Mouse (Mus musculus): ENCODE data around the gene Glyat. TPM values are rescaled to one million over a fixed set of nuclear protein-coding genes. Genes with fewer than 3 reads are reported as not detected.
"Not testable (repeated sequence)": the region's sequence is repeated elsewhere in the genome, so short reads cannot be mapped to it uniquely, and the experiment has no call there.

Glyat gene
- polyA plus RNA-seq, 1 experiment from 2014 or later = not detected

DNA sequence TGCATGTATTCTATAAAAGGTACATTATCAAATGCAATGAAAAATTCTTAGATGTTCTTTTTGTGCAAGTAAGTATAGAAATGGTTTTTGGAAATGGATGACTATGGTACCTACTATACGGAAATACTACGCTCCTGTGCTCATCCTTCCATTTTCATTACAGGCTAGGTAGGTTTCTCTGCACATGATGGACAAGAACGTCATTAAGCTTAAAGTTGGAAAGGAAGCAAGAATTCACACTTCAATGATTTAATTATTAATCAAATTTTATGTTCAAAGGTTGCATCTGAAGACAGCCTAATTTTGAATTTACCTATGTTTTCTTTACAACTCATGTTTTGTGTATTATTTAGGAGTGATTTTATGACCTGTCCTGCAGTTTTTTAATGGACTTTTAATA is 1.2 kb downstream of the Glyat start:
- 88% methylated on average over 3 of the region's 3 CpGs for WGBS

DNA sequence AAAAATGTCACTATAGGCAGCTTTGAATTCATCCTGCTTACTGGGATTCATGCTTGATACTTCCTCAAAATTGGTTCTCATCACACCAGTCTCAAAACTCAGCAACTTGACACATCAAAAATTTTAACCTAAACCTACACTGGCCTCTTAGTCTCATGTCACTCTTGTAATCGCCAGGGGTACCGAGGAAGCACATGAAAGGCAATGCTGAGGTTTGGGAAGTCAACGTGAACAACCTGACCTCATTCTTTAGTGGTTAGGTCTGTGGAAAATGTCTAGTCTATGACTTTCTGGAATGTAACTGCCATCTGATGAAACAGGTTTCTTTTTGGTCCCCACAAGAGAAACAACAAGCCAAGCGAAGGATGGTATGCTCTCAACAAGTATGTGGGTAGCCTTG is 1.9 kb downstream of the Glyat start:
- Histone ChIP-seq H3K9me3 (no peaks in the 10 kb centered on the region), H3K27me3 (replicated peaks) (no peaks in the 10 kb centered on the region), H3K4me1 (no peaks in the 10 kb centered on the region), H3K4me3 (no peak overlapping the region), H3K4me2 (replicated peaks) (no peak overlapping the region), H3K9ac (no peak overlapping the region), H3K36me3 (no peaks in the 10 kb centered on the region), H3K27ac (no peak overlapping the region)
- WGBS = 90% methylated on average over 4 of the region's 4 CpGs
- no peak for ATAC-seq (ENCODE audit: low FRiP score, low read depth)

More for the DNA sequence above, 1.2 kb downstream of the Glyat start:
- Histone ChIP-seq H3K27ac (no peak overlapping the region), H3K27me3 (replicated peaks) (no peaks in the 10 kb centered on the region), H3K4me1 (no peaks in the 10 kb centered on the region), H3K4me2 (replicated peaks) (no peak overlapping the region), H3K9ac (no peak overlapping the region), H3K4me3 (no peak overlapping the region), H3K9me3 (no peaks in the 10 kb centered on the region), H3K36me3 (no peaks in the 10 kb centered on the region)
- ATAC-seq (ENCODE audit: low FRiP score, low read depth) = no peak

DNA sequence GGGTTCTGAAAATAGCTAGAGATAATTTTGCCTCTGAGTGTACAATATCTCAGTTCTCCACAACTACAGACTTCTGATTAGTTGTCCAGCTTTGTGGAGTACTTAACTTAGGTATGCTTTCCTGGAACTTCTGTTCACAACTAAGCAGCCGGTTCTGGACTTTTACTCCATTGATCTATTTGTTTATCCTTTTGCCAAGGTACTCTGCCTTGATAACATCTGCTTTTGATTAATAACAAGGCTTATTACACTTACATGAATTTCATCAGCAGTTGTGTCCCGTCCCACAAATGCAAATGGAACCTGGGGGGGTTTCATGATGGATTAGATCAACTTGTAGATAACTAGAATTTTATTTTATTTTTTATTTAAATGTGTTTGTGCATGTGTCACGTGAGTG is 3.8 kb downstream of the Glyat start:
- H3K4me1 ChIP-seq = no peaks in the 10 kb centered on the region
- H3K27me3 ChIP-seq (replicated peaks) = no peaks in the 10 kb centered on the region
- H3K9ac ChIP-seq = no peak overlapping the region
- no peak overlapping the region for H3K27ac ChIP-seq
- H3K4me2 ChIP-seq (replicated peaks) = no peak overlapping the region
- ATAC-seq (ENCODE audit: low FRiP score, low read depth) = no peak
- no peaks in the 10 kb centered on the region for H3K36me3 ChIP-seq
- WGBS = 80% methylated on average over 3 of the region's 3 CpGs
- H3K4me3 ChIP-seq = no peak overlapping the region
- no peaks in the 10 kb centered on the region for H3K9me3 ChIP-seq

DNA sequence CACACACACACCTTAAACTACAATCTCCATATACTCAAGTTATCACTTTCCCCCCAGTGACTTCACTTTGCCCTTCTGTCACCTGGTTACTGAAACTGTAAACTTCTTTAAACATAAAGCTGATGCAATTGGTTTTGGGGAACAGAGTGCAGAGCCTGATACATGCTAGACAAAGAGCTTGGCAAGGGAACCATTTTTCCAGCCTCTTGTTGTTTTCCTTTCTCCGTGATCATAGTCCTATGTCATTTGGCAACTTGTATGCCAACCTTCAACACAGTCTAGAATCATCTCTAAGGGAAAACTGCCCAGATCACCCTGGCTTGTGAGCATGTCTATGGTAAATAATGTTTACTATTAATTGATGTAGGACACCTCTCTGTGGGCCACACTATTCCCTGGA is 4.9 kb downstream of the Glyat start:
- H3K9me3 ChIP-seq = no peaks in the 10 kb centered on the region
- no peaks in the 10 kb centered on the region for H3K4me1 ChIP-seq
- no peak overlapping the region for H3K27ac ChIP-seq
- H3K27me3 ChIP-seq (replicated peaks) = no peaks in the 10 kb centered on the region
- H3K36me3 ChIP-seq = no peaks in the 10 kb centered on the region
- no peak overlapping the region for H3K4me3 ChIP-seq
- H3K9ac ChIP-seq = no peak overlapping the region
- H3K4me2 ChIP-seq (replicated peaks) = no peak overlapping the region
- 79% methylated on average over 1 of the region's 1 CpGs for WGBS
- no peak for ATAC-seq (ENCODE audit: low FRiP score, low read depth)

DNA sequence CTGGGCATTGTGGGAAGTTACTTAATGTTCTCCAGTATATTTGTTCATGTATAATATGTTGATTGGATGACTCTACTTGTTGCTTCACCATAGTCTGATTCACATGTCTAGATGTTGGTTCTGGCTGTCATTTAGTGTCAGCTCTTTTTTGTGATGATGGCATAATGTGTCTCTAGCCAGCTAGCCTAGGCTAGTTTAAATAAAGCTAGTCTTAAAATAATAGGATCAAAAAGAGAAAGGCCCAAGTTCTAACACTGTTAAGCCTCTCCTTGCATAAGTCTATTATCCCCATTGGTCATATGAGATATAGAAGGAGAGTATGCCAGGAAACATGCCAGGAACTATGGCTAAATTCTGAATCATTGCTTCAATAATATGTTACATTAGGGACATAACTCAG is 16.4 kb downstream of the Glyat start:
- Histone ChIP-seq H3K4me1 (no peaks in the 10 kb centered on the region), H3K9me3 (no peaks in the 10 kb centered on the region), H3K27ac (no peak overlapping the region), H3K36me3 (no peaks in the 10 kb centered on the region), H3K27me3 (replicated peaks) (no peaks in the 10 kb centered on the region), H3K4me3 (no peak overlapping the region), H3K4me2 (replicated peaks) (no peak overlapping the region), H3K9ac (no peak overlapping the region)
- no peak for ATAC-seq (ENCODE audit: low FRiP score, low read depth)

DNA sequence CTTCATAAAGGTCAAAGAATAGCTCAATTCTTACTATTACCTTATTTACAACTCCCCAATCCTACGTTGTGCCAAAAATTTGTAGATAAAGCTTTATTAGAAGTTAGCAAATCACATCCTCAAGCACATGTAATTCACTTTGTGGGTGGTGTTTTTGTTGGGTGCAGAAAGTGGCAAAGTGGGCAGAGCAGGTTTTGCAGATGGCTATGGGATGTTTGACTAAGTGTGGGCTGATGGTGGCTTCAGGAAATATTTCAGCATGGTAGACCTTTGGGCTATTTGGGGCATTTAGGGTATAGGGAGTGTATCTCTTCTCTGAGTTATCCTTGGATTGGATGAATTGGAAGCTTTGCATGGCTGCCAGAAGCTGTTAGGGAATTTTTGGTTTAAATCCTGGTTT is 33.0 kb downstream of the Glyat start:
- no peak overlapping the region for H3K4me3 ChIP-seq
- H3K9ac ChIP-seq = no peak overlapping the region
- H3K4me1 ChIP-seq = no peaks in the 10 kb centered on the region
- 0 out of 2 replicates have a peak, but pooled peaks cover 14% of the 10 kb centered on the region for H3K9me3 ChIP-seq
- H3K4me2 ChIP-seq (replicated peaks) = no peak overlapping the region
- no peaks in the 10 kb centered on the region for H3K36me3 ChIP-seq
- H3K27ac ChIP-seq = no peak overlapping the region
- H3K27me3 ChIP-seq (replicated peaks) = no peaks in the 10 kb centered on the region
- WGBS = 81% methylated on average over 1 of the region's 1 CpGs
- no peak for ATAC-seq (ENCODE audit: low FRiP score, low read depth)

DNA sequence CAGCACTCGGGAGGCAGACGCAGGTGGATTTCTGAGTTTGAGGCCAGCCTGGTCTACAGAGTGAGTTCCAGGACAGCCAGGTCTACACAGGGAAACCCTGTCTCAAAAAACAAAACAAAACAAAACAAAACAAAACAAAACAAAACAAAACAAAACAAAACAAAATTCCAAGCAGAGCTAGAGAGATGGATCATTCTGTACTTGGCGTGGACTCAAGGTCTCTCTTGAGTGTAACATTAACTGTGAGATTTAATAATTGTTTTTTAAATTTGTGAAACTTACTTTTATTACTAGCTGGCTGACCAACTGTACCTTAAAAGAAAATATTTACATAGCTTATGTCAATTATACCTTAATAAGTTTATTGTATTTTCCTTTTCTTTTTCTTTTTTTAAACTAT is 35.5 kb downstream of the Glyat start:
- not testable (repeated sequence) for H3K27ac ChIP-seq; ATAC-seq (ENCODE audit: low FRiP score, low read depth); H3K4me1 ChIP-seq; H3K36me3 ChIP-seq; H3K9me3 ChIP-seq; H3K4me2 ChIP-seq (replicated peaks); H3K9ac ChIP-seq; H3K4me3 ChIP-seq; H3K27me3 ChIP-seq (replicated peaks)
- 96% methylated on average over 3 of the region's 3 CpGs for WGBS

DNA sequence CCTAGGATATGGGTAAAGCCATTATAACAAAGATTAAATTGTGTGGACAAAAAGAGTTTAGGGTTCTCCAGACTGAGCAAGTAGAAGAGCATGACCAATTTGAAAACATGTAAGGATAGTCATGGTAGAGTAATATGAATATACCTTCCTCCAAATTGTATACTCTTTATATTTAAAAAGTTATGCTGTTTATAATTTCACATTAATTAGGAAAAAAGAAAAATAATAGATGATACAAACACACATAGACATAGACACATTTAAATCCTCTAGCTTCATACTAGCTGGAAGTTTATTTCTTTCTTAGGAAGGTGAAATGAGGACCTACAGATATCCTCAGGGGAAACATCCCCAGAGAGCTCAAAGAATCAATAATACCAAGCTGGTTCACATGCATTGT is 37.0 kb downstream of the Glyat start, which contains the start of gene Olfr1442:
Gene Olfr1442, plus strand, starts transcription at position 301 of the 400 bp plus-strand sequence.
- H3K4me1 ChIP-seq = no peaks in the 10 kb centered on the region
- ATAC-seq (ENCODE audit: low FRiP score, low read depth) = no peak

DNA sequence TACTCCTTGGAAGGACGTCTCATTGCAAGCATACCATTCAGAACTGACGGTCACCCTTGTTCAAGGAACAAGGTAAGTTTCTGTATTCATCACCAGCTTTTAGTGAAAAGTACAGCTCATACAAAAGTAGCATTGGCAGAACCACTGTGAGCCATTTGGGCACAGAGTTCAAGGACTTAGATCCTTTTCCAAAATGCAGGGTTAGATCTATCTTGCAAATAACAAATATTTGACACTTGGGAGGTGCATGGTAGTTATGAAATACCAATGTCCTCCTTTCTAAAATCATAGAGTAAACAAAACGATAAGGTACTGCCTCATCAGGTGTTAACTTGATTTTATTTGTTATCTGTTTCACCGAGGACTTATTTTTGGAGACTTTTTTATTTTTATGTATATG is 37.9 kb downstream of the Glyat start:
- H3K4me1 ChIP-seq = no peaks in the 10 kb centered on the region
- no peaks in the 10 kb centered on the region for H3K9me3 ChIP-seq
- no peak overlapping the region for H3K4me2 ChIP-seq (replicated peaks)
- H3K27me3 ChIP-seq (replicated peaks) = no peaks in the 10 kb centered on the region
- H3K27ac ChIP-seq = no peak overlapping the region
- no peaks in the 10 kb centered on the region for H3K36me3 ChIP-seq
- no peak overlapping the region for H3K4me3 ChIP-seq
- WGBS = 91% methylated on average over 4 of the region's 4 CpGs
- ATAC-seq (ENCODE audit: low FRiP score, low read depth) = no peak
- no peak overlapping the region for H3K9ac ChIP-seq

More for the DNA sequence above, 37.0 kb downstream of the Glyat start, which contains the start of gene Olfr1442:
- Histone ChIP-seq H3K4me2 (replicated peaks) (no peak within 1 kb of the TSS), H3K9me3 (no peaks in the 10 kb centered on the region), H3K9ac (no peak within 1 kb of the TSS), H3K4me3 (no peak within 1 kb of the TSS), H3K27me3 (replicated peaks) (no peaks in the 10 kb centered on the region), H3K27ac (no peak within 1 kb of the TSS), H3K36me3 (no peaks in the 10 kb centered on the region)

DNA sequence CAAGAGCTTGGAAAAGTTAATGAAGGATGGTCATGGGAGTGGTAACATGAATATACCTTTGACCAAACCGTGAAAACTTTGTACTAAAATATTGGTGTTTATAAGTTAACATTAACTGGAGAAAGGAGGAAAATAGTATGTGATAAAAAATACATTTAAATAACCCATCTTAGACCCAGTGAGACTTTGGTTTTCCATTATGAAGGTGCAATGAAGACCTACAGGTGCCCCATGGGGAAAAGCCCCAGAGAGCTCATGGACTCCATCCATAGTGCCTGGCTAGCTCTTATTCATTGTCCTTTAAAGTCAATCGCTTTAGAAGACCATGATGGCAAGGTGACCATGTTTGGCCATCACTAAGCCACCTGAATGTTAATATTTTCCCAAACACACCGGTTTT is 44.7 kb downstream of the Glyat start, which contains the start of gene Olfr1443:
Gene Olfr1443, plus strand, starts transcription at position 301 of the 400 bp plus-strand sequence.
- H3K27ac ChIP-seq = no peak within 1 kb of the TSS
- no peak for ATAC-seq (ENCODE audit: low FRiP score, low read depth)
- no peaks in the 10 kb centered on the region for H3K36me3 ChIP-seq
- H3K9me3 ChIP-seq = no peaks in the 10 kb centered on the region
- no peaks in the 10 kb centered on the region for H3K27me3 ChIP-seq (replicated peaks)
- WGBS = 74% methylated on average over 3 of the region's 3 CpGs
- H3K4me2 ChIP-seq (replicated peaks) = no peak within 1 kb of the TSS
- H3K4me3 ChIP-seq = no peak within 1 kb of the TSS
- no peak within 1 kb of the TSS for H3K9ac ChIP-seq
- H3K4me1 ChIP-seq = no peaks in the 10 kb centered on the region

DNA sequence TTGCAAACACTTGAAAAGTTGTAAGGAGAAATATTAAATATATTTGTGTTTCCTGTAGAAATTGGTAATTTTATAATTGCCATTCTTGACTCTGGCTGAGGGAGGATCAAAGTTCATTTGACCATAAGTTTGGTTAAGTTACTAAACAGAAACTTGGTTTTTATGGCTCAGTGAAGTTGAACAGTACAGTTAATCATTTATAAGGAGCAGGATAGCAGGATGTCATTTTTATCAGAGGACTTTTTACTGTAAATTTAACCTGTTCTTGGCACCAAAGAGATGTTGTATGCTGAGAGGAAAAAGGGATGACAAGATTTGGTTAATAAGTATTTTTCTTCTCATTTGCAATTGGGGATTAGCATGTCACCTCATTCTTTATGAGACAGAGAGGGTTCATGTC is 51.5 kb downstream of the Glyat start:
- Histone ChIP-seq H3K4me3 (no peak overlapping the region), H3K4me2 (replicated peaks) (no peak overlapping the region), H3K9me3 (no peaks in the 10 kb centered on the region), H3K27ac (no peak overlapping the region), H3K27me3 (replicated peaks) (no peaks in the 10 kb centered on the region), H3K36me3 (no peaks in the 10 kb centered on the region), H3K4me1 (no peaks in the 10 kb centered on the region), H3K9ac (no peak overlapping the region)
- no peak for ATAC-seq (ENCODE audit: low FRiP score, low read depth)

DNA sequence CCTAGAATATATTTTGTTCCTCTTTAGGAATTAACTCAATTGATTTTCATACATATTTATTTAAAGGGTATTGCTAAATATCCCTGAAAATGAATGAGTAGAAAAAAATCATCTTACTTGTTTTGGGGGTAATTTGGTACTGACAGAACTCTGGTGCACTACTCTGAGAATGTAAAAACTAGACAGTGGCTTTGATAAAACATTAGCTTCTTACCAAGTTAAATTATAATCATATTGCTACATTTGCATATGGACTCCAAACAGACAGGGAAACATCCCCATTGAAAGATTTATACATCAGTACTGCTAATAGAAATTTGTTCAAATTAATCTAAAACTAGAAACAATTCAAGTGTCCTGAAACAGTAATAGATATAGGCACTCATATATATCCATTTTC is 52.1 kb downstream of the Glyat start:
- no peaks in the 10 kb centered on the region for H3K36me3 ChIP-seq
- H3K4me2 ChIP-seq (replicated peaks) = no peak overlapping the region
- no peak overlapping the region for H3K27ac ChIP-seq
- no peaks in the 10 kb centered on the region for H3K27me3 ChIP-seq (replicated peaks)
- ATAC-seq (ENCODE audit: low FRiP score, low read depth) = no peak
- H3K9ac ChIP-seq = no peak overlapping the region
- H3K4me1 ChIP-seq = no peaks in the 10 kb centered on the region
- no peak overlapping the region for H3K4me3 ChIP-seq
- H3K9me3 ChIP-seq = no peaks in the 10 kb centered on the region

DNA sequence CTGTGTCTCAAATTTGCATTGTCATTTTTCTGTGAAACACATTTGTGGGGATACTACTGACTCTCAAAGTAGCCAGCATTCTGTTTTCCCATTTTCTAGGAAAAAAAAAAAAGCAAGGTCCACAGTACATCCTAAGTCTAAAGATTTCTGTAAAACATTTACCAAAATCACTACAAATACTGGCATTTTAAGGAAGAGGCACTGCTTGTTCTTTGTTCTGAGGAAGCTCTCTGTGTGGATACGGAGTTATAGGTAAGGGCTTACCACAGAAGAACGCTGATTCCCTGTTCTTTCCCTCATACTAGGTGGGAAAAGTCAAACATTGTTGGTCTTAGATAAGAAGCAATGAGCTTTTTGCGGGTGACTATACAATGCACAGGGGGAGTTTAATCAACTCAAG is 62.5 kb downstream of the Glyat start, which contains the start of gene Keg1:
Gene Keg1, plus strand, starts transcription at position 197 of the 400 bp plus-strand sequence.
- Histone ChIP-seq H3K9ac (no peak within 1 kb of the TSS), H3K36me3 (no peaks in the 10 kb centered on the region), H3K9me3 (no peaks in the 10 kb centered on the region), H3K4me2 (replicated peaks) (no peak within 1 kb of the TSS), H3K4me1 (no peaks in the 10 kb centered on the region), H3K27me3 (replicated peaks) (no peaks in the 10 kb centered on the region), H3K27ac (no peak within 1 kb of the TSS), H3K4me3 (no peak within 1 kb of the TSS)
- WGBS = 82% methylated on average over 3 of the region's 3 CpGs
- no peak for ATAC-seq (ENCODE audit: low FRiP score, low read depth)

All from neural tube, embryonic 12.5 days (tissue).